Mouse (Mus musculus): ENCODE data around the gene Cnp.
"Not testable (repeated sequence)": the region's sequence is repeated elsewhere in the genome, so short reads cannot be mapped to it uniquely, and the experiment has no call there.

Cnp gene

GRCm38 (mm10) chr11:100555583-100555982 lies 19.1 kb upstream of the Cnp start:
- peak; percentile 73 to 76 for DNase-seq

- no peak for DNase-seq
These were observed 17.1 kb upstream of the Cnp start for GRCm38 (mm10) chr11:100557563-100557962.

- no peak for DNase-seq
These were observed 15.2 kb upstream of the Cnp start for GRCm38 (mm10) chr11:100559476-100559875.

GRCm38 (mm10) chr11:100561748-100562147 lies 13.0 kb upstream of the Cnp start:
- DNase-seq, result no peak

- DNase-seq, result no peak
These were observed 10.4 kb upstream of the Cnp start for GRCm38 (mm10) chr11:100564297-100564696.

- DNase-seq, result no peak
These were observed 10.0 kb upstream of the Cnp start for GRCm38 (mm10) chr11:100564703-100565102.

- no peak for DNase-seq
These were observed 7.5 kb upstream of the Cnp start for GRCm38 (mm10) chr11:100567229-100567628.

- DNase-seq, result peak; percentile 67 to 83
These were observed 6.9 kb upstream of the Cnp start for GRCm38 (mm10) chr11:100567815-100568245.

- DNase-seq, result no peak
These were observed 6.0 kb upstream of the Cnp start for GRCm38 (mm10) chr11:100568692-100569091.

GRCm38 (mm10) chr11:100569789-100570188 lies 4.9 kb upstream of the Cnp start:
- no peak for DNase-seq

GRCm38 (mm10) chr11:100570430-100571201 lies 4.1 kb upstream of the Cnp start:
- DNase-seq, result peak; percentile 65 to 86

- no peak for DNase-seq
These were observed 3.5 kb upstream of the Cnp start for GRCm38 (mm10) chr11:100571202-100571567.

GRCm38 (mm10) chr11:100574188-100574587 lies 516 bp upstream of the Cnp start:
- DNase-seq, result no peak

- no peak for DNase-seq
These were observed 766 bp downstream of the Cnp start for GRCm38 (mm10) chr11:100575484-100575855.

GRCm38 (mm10) chr11:100576256-100576655 lies 1.6 kb downstream of the Cnp start:
- DNase-seq, result no peak

- DNase-seq, result no peak
These were observed 3.3 kb downstream of the Cnp start for GRCm38 (mm10) chr11:100577852-100578599.

- no peak for DNase-seq
These were observed 4.6 kb downstream of the Cnp start for GRCm38 (mm10) chr11:100579116-100579799.

- no peak for DNase-seq
These were observed 5.6 kb downstream of the Cnp start for GRCm38 (mm10) chr11:100580275-100580674.

GRCm38 (mm10) chr11:100581756-100582155 lies 7.1 kb downstream of the Cnp start:
- DNase-seq, result peak; percentile 34 to 47

GRCm38 (mm10) chr11:100582413-100582812 lies 7.7 kb downstream of the Cnp start:
- not testable (repeated sequence) for DNase-seq

GRCm38 (mm10) chr11:100582836-100583235 lies 8.1 kb downstream of the Cnp start:
- DNase-seq, result no peak

GRCm38 (mm10) chr11:100584561-100584961 lies 9.9 kb downstream of the Cnp start:
- DNase-seq, result no peak

- no peak for DNase-seq
These were observed 10.4 kb downstream of the Cnp start for GRCm38 (mm10) chr11:100585148-100585547.

GRCm38 (mm10) chr11:100588462-100588861 lies 13.8 kb downstream of the Cnp start:
- DNase-seq, result no peak

All from kidney, postnatal 25 days (tissue).